Mouse (Mus musculus) 416B (cell line): ENCODE data around the gene Bdkrb1.

Experiments
- DNase-seq: peaks from one replicate; pipeline ENCODE4 v3.0.0; 2011; ENCODE audit warnings: low read depth

Bdkrb1 gene

DNA sequence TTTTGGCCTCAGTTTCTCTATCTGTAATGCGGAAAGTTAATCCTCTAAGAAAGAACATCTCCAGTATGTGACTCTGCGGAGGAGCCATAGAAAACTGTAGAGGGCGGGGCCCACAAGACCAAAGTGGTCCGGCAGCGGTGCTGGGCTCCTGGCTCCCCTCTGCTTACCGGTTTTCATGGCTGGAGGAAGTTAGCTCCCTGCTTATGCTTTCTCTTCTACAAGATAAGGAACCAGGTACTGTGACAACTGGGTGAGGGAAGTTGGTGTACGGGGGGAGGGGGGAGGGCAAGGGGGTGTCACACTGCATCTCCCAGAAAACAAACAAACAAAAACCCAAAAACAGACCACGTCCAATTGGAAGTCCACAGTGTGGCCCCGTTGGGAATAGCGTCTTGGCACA, 4.4 kb upstream of the Bdkrb1 start:
- DNase-seq: no peak

DNA sequence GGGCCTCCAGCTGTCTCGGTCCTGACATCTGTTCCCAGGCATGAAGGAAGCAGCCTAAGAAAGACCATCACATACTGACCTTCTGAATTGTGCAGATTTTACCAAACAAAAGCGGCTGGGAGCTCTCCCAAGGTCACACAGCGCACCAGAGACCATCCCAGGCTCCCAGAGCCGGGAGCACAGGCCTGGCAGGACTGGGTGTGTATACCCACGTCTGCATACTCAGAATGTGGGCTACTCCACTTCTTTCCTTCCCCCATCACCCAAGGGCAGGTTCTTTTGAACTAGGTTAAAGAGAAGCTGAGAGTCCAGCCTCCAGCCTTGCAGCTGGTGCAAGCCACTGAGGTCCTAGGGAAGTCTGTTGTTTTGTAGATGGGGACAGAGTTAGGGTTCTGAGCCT, 3.8 kb upstream of the Bdkrb1 start:
- DNase-seq: no peak

DNA sequence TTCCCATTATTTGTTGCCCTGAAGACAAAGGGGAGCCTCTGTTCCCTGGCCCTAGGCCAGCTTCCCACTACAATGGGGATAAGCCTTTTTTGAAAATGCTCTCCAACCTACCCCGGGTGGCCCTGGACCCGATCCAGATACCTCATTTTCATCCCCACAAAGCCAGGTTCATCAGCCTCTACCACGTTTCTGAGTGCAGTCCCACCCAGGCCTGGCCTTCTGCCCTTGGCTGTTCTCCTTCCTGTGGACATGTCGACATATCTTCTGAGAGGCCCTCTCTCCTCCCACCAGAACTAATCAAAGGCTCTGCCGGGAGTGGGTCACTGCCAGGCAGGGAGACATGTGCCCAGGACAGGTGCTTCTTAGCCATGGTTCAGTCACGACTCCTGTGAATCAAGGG, 1.3 kb upstream of the Bdkrb1 start:
- no peak for DNase-seq

DNA sequence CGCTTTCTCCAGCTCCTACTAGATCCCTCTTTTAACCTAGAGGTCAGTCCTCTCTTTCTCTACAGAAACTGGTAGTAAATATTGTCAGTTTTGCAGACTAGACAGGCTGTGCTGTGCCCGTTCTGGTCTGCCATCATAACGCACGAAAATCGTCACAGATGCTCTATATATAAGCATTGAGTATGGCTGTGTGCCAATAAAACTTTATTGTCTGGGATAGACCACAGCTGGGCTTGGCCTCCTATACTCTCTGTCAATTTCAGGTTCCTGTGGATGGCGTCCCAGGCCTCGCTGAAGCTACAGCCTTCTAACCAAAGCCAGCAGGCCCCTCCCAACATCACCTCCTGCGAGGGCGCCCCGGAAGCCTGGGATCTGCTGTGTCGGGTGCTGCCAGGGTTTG, 1.0 kb downstream of the Bdkrb1 start:
- DNase-seq: no peak

DNA sequence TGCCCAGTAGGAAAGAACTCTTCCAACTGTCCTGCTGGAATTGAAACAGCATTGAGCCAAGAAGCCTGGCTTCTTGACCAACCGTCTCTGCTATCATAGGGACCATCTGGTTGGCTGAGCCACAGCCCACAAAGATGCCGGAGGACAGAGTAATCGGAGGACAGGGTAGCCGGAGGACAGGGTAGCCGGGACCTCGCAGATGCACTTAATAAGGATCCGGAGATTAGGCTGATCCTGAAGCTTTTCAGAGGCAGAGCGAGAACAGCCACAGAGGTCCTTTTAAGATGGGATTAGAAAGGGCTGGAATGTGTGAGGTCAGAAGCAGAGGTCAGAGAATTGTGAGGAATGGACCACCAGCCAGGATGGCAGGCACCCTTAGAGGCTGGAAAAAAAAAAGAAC, 2.3 kb downstream of the Bdkrb1 start:
- no peak for DNase-seq

DNA sequence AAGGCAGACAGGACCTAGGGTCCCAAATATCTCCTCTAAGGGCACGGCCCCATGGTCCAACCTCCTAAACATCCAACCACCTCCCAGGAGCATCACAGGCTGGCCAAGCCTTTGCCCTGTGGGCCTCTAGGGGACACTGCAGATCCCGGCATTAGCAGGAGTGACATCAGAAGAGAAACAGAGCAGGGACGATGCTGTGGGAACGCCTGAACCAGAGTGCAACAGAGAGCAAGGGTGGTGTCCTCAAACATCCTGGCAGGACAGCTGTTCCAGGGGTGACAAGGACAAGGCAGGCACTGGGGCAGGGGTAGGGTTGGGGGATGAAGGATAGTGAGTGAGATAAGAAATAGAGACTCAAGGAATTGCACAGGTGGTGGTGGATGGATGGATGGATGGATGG, 4.0 kb downstream of the Bdkrb1 start:
- no peak for DNase-seq

DNA sequence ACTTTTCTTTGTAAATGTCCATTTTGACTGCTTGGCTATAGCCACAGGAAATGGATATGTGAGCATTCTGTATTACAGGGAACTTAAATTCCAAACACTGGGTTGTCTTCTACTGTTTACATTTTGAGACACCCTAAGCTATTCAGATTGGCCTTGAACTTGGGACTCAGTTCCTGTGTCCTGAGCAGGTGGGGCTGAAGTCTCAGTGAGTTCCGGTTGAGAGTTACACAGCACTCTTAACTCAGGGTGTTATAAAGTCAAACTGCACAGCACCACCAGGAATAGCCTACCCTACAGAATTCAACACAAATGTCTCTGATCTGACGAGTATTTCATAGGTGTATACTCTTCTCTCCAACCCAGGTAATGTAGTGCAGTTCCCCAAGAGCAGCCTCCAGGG, 8.2 kb downstream of the Bdkrb1 start:
- DNase-seq: no peak

DNA sequence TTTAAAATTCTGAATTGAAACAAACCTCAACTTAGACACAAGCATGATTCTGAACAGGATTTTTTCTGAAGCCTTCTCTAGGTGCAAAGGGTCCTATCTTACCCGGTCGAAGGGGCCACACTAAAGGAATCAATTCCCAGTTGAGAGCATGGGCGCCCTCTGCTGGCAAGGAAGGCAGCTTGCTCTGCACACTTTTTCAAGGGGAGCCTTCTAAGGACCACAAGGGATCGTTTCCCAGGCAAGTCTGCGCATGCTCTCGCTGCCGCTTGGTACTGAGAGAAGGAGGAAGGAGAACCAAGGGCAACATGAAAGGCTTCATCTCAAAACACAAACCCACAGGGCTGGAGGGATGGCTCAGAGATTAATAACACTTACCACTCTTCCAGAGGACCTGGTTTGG, 8.9 kb downstream of the Bdkrb1 start:
- peak; percentile 51 for DNase-seq

DNA sequence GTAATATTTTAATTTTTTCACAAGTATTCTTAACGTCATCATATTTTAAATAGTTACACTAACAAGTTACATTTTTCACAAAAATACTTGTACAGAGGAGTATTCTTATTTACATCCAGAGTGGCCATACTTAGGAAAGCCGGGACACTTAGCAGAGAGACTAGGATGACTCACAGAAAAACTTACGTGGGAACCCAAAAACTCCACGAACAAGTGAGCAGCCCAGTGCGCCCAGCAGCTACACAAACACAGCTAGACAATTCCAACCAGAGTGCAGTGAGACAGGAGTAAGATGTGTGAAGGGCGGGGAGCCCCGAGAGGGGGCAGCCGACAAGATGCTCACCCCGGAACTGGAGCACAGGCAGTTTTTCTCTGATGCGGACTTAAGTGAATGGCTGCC, 10.7 kb downstream of the Bdkrb1 start:
- DNase-seq: no peak

DNA sequence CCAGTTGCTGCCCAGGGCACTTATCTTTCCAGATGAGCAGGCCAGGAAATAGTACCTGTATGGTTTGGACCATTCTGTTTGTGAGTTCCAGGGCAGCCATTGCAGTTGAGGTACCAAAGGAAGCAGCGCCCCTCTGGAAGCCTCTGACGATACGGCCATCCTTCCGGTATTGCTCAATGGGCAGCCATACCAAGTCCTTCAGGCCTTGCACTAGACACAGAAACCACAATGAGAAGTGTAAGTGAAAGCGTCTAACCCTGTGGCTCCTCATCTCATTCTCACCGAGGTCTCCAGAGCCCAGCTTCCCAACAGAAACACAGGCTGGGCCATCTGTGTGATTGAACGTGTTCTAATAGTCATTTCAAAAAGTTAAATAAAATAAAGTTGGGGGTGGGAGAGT, 19.2 kb downstream of the Bdkrb1 start:
- DNase-seq: peak; percentile 13

DNA sequence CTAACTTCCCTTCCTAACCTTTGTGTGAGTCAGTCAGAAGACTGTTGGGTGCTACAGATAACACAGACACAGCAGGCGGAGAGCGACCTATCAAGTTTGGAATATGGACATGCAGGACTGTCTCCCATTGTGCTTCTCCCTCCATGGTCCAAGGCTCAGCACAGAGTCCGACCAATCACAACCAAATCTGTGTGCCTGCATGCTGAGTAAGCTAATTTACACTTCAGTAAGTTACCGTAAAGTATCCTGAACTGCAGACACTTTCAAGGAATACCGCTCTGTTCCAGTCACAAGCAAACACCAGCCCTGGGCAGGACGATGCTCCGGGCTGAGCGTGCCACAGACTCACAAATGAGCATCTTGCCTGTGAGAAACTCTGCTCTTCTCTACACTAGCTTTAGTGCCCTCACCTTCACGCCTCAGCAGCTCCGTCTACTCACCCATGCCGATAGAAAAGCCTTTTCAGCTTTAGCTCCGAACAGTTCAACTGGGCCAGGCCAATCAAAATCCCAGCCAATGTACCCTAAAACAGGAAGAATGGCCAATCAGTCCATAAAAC, 20.2 kb downstream of the Bdkrb1 start:
- DNase-seq: no peak

DNA sequence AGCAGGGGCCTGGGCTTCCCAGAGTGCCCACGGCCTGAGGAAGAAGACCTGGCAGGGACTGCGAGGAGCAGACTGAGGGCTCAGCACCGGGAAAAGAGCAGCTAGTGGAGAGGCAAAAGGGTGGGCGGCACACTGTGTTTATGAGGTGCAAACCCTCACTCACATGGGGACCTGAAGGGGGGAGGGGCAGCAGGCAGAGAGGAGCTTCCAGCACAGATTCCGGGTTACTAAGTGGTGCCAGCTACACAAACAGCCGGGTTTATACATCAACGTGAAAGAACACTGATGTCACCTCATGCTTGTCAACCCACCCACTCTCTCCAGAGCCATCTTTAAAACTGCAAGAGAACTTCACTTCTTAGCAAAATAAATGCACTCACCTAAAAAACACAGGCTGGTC, 22.9 kb downstream of the Bdkrb1 start:
- DNase-seq: no peak

DNA sequence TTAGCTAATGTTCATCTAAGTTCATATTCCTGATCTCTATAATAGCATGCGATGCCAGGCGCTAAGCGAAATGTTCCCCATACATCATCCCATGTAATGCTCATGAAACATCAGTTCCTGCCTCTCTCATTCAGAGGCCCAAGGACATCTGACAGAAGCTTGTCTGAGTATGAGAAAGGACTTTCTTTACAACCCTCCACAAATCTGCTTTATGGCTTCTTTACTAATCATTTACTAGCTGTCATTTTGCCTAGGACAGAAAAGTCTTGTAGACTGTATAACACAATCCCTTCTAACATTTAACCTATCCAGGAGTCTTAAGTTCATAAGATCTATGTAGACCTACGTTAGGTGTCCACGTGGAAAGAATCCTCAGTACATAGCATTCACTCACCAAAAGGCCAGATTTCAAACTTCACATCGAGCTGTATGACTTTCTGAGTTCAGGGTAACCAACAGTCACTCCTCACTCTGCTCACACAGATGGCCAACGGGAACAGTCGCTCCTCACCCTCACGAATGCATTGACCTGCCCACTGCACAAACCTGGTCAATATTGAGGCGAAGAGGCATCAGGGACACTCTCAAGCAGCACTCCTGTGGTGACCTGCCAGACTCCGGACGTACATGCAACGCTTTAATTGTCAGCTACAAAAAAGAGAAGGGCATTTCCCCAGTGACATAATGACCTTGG, 31.6 kb downstream of the Bdkrb1 start:
- DNase-seq: no peak

DNA sequence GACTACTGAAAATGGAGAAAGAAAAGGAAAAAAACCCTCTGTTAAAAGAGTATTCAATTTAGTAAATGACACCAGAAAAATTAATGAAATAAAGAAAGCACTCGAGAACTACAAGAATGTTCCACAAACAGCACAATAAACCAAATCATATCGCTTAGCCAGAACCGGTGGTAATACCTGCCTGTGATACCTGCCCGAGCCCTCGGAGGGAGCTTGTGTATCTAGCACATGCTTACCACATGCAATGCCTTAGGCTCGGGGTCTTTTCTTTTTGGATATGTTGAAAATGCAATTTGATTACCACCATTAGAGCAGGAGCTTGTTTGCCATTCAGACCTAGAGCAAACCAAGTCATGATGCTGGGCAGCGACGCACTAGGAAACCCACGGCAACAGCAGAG, 33.7 kb downstream of the Bdkrb1 start:
- DNase-seq: no peak

DNA sequence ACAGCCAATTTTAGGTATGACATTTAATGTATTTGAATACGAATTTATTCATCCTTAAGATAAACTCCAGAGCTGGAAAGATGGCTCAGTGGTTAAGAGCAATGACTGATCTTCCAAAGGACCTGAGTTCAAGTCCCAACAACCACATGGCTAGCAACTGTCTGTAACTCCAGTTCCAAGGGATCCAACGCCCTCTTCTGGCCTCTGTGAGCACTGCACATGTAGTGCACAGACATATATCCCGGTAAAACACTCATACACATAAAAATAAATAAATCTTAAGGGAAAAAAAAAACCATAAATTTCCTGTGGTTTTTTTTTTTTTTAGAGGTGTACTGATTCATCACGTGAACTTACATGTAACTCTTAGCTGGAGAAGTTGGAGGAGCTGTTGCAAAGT, 34.7 kb downstream of the Bdkrb1 start:
- peak; percentile 8 for DNase-seq

DNA sequence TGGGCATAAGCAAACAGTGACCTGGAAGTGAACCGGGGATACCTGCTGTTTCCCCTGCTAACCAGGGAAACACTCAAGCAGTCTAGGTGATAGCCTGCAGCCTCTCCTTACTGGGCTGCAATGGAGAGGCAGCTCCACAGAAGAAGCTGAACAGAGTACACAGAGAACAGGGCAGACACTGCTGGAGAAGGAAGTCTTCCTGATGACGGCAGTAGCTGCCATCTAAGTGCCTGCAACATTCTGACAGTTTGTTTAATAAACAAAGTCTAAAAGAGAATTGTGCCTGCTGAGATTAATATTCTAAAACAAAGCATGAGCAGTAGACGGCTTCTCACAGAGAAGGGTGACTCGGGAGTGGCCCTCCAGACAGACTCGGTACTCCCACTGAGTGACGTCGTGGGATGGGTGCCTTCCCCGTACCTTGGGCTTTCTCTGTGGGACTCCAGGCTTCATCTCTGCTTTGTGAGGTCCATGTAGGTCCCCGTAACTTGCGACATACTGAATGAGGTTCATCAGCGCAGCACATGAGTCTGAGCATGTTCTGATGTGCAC, 40.0 kb downstream of the Bdkrb1 start:
- no peak for DNase-seq
